Mouse (Mus musculus) liver, adult 2 months (tissue): ENCODE results near the gene Slc26a11. TPM values are rescaled to one million over a fixed set of nuclear protein-coding genes. Genes with fewer than 3 reads are reported as not detected.
A peak's percentile ranks its signal among the peaks of the same experiment; 100 is the strongest.

Experiments used
- DNase-seq: peaks from one replicate; pipeline ENCODE4 v3.0.0-alpha.2; 2011; ENCODE audit warnings: low read depth, low spot score; ENCODE audit errors: extremely low read depth
- H3K27ac ChIP-seq: fragments of 200-500 bp; replicated peaks from 2 replicates; pipeline ENCODE4 v1.5.1; 2012; ENCODE audit warnings: low read depth, mild to moderate bottlenecking, control low read depth, inconsistent platforms, low read length; ENCODE audit not compliant: insufficient read depth
- H3K27me3 ChIP-seq: fragments of 200-500 bp; 2 replicates; pipeline ENCODE4 v1.6.1; 2012; ENCODE audit warnings: mild to moderate bottlenecking, moderate library complexity, low read length, inconsistent platforms; ENCODE audit not compliant: control insufficient read depth, insufficient read depth
- H3K36me3 ChIP-seq: fragments of 200-500 bp; 2 replicates; pipeline ENCODE4 v1.6.1; 2012; ENCODE audit warnings: low read length, inconsistent platforms; ENCODE audit not compliant: control insufficient read depth, insufficient read depth
- H3K4me1 ChIP-seq: fragments of 200-500 bp; 2 replicates; pipeline ENCODE4 v1.6.1; 2011; ENCODE audit warnings: low read length; ENCODE audit not compliant: control insufficient read depth, insufficient read depth
- H3K4me3 ChIP-seq: fragments of 200-500 bp; 2 replicates; pipeline ENCODE4 v1.5.1; 2011; ENCODE audit warnings: low read depth, mild to moderate bottlenecking, control low read depth, low read length, moderate library complexity; ENCODE audit not compliant: insufficient read depth
- H3K79me2 ChIP-seq: fragments of 200-500 bp; 2 replicates; pipeline ENCODE4 v1.6.1; 2012; ENCODE audit warnings: inconsistent platforms, mild to moderate bottlenecking, low read length, moderate library complexity; ENCODE audit not compliant: control insufficient read depth, insufficient read depth
- H3K9ac ChIP-seq: fragments of 200-500 bp; 2 replicates; pipeline ENCODE4 v1.6.1; 2012; ENCODE audit warnings: low read depth, mild to moderate bottlenecking, control low read depth, inconsistent platforms, low read length
- CTCF ChIP-seq: fragments of 200-500 bp; IDR thresholded peaks from 2 replicates; pipeline ENCODE4 v1.5.1; 2011; ENCODE audit warnings: low read depth, low read length, control low read depth
- POLR2A ChIP-seq: fragments of 200-500 bp; IDR thresholded peaks from 2 replicates; pipeline ENCODE4 v1.6.1; 2011; ENCODE audit warnings: low read length, control low read depth; ENCODE audit not compliant: insufficient read depth; ENCODE audit errors: extremely low read depth
- WGBS: fragments of 180-500 bp; shearing (Covaris S2); methylation state at CpG from one replicate; pipeline ENCODE4 v1.1.7; 2018; 5-methylcytosine and 5-hydroxymethylcytosine counted together
- polyA plus RNA-seq: library from polyadenylated mRNA; depleted of rRNA; stranded (reverse); fragments of >200 nt; gene quantifications from 2 replicates; pipeline ENCODE4 v1.2.3, GENCODE M21; 2012; rRNA removed
- total RNA-seq: library from RNA; depleted of rRNA; stranded (reverse); fragments of >200 nt; gene quantifications from 2 replicates; pipeline ENCODE4 v1.2.3, GENCODE M21; 2014; rRNA removed

The Slc26a11 gene
- total and polyA plus RNA-seq, 2 experiments = 2.5 to 7.5 TPM

DNA sequence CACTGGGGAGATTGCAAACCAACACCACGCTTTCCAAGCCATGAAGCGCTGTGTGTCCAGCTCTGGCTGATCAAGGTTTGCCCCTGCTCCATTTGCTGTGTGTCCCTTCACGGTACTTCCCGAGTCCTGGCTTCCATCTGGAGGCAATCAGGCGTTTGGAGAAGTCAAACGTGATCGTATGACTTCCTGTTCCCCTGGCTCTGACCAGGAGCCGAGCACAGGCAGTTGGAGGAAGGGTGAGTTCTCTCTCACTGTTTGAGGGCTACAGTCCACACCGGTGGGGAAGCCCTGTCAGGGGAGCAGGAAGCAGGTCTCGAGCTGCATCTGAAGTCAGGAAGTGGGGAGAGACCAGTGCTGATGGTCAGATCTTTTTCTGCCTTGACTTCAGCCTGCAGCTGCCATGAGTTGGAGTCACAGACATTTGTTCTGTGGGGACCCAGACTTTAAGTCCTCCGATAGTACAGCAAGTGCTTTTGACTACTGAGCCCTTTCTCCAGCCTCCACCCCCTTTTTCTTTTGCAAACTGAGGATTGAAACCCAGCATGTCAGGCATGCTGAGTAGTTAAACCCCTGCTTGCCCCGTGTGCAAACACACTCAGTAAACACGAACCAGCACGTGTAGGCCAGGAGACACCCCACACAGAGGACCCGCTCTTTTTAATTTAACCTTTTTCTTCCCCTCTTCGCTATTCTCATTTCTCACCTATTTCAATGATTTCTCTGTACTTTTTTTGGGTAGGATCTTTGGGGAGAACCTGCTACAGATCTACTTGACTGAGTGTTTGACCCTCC lies 64.2 kb downstream of the Slc26a11 start:
- Histone ChIP-seq H3K79me2 (no peaks in the 10 kb centered on the region), H3K4me3 (no peak overlapping the region), H3K36me3 (peaks cover 68% of the 10 kb centered on the region), H3K4me1 (no peaks in the 10 kb centered on the region), H3K9ac (no peak overlapping the region), H3K27ac (no peak overlapping the region), H3K27me3 (no peaks in the 10 kb centered on the region)
- 66% methylated on average over 16 of the region's 16 CpGs for WGBS
- DNase-seq = no peak
- TF ChIP-seq CTCF = no peak
- TF ChIP-seq POLR2A = no peak

GRCm38 (mm10) chr11:119420426-119420825 lies 65.1 kb downstream of the Slc26a11 start:
- no peak overlapping the region for H3K9ac ChIP-seq
- H3K79me2 ChIP-seq = no peaks in the 10 kb centered on the region
- H3K27ac ChIP-seq = no peak overlapping the region
- 94% methylated on average over 5 of the region's 5 CpGs for WGBS
- no peaks in the 10 kb centered on the region for H3K4me1 ChIP-seq
- no peak for TF ChIP-seq POLR2A
- TF ChIP-seq CTCF = no peak
- no peaks in the 10 kb centered on the region for H3K27me3 ChIP-seq
- no peak overlapping the region for H3K4me3 ChIP-seq
- DNase-seq = no peak
- peaks cover 67% of the 10 kb centered on the region for H3K36me3 ChIP-seq

GRCm38 (mm10) chr11:119427431-119427830 lies 72.1 kb downstream of the Slc26a11 start:
- no peak overlapping the region for H3K4me3 ChIP-seq
- no peaks in the 10 kb centered on the region for H3K27me3 ChIP-seq
- no peak overlapping the region for H3K9ac ChIP-seq
- no peaks in the 10 kb centered on the region; the same call in 1 of the 2 replicates for H3K79me2 ChIP-seq
- 90% methylated on average over 6 of the region's 6 CpGs for WGBS
- H3K27ac ChIP-seq = no peak overlapping the region
- no peak for DNase-seq
- TF ChIP-seq CTCF (no peak), POLR2A (no peak)
- H3K36me3 ChIP-seq = peaks cover 65% of the 10 kb centered on the region
- no peaks in the 10 kb centered on the region for H3K4me1 ChIP-seq

- Histone ChIP-seq H3K36me3 (peaks cover 67% of the 10 kb centered on the region), H3K4me3 (no peak overlapping the region), H3K4me1 (no peaks in the 10 kb centered on the region), H3K27ac (no peak overlapping the region), H3K9ac (no peak overlapping the region), H3K79me2 (no peaks in the 10 kb centered on the region; the same call in 1 of the 2 replicates), H3K27me3 (no peaks in the 10 kb centered on the region)
- 96% methylated on average over 5 of the region's 5 CpGs for WGBS
- no peak for DNase-seq
- TF ChIP-seq CTCF (no peak), POLR2A (no peak)
Observed at GRCm38 (mm10) chr11:119427986-119428385, 72.6 kb downstream of the Slc26a11 start.

DNA sequence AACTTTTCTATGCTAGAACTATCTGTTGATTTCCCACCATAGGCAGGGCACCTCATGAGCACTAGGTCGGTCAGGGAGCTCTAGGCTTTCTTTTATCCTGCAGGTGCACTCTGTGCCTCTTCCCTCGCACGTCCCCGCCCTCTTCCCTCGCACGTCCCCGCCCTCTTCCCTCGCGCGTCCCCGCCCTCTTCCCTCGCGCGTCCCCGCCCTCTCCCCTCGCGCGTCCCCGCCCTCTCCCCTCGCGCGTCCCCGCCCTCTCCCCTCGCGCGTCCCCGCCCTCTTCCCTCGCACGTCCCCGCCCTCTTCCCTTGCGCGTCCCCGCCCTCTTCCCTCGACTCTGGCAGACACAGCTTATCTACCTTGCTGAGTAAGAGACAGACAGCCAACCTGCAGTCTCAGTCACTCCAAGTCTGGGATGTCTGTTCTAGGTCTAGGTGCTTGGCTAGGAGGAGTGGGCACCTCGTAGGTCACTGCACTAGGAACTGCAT lies 73.3 kb downstream of the Slc26a11 start:
- peak; percentile 67 for DNase-seq
- 20% methylated on average over 21 of the region's 35 CpGs for WGBS
- Histone ChIP-seq H3K79me2 (no peaks in the 10 kb centered on the region; the same call in 1 of the 2 replicates), H3K4me1 (no peaks in the 10 kb centered on the region), H3K27ac (no peak overlapping the region), H3K27me3 (no peaks in the 10 kb centered on the region), H3K36me3 (peaks cover 71% of the 10 kb centered on the region), H3K9ac (no peak overlapping the region), H3K4me3 (no peak overlapping the region)
- no peak for TF ChIP-seq POLR2A
- TF ChIP-seq CTCF = no peak

Other genes starting within 250 kb of the Slc26a11 start
- gene Tbc1d16, start 127.1 kb upstream of the Slc26a11 start, total RNA-seq = 4.6 and 5.5 TPM in 2 replicates
- gene Tbc1d16, start 127.1 kb upstream of the Slc26a11 start, polyA plus RNA-seq = 8.5 and 9.5 TPM in 2 replicates
- gene Ccdc40, start 127.0 kb upstream of the Slc26a11 start, total RNA-seq = 0.07 and 0.09 TPM in 2 replicates
- 0.04 TPM in 1 of 2 replicates, not detected in the other for gene Ccdc40, start 127.0 kb upstream of the Slc26a11 start, polyA plus RNA-seq
- gene Gaa, start 87.7 kb upstream of the Slc26a11 start, total RNA-seq = 22.4 and 49.3 TPM in 2 replicates
- gene Gaa, start 87.7 kb upstream of the Slc26a11 start, polyA plus RNA-seq = 108 and 119 TPM in 2 replicates
- gene Eif4a3, start 55.5 kb upstream of the Slc26a11 start, total RNA-seq = 57.3 and 64.2 TPM in 2 replicates
- gene Eif4a3, start 55.5 kb upstream of the Slc26a11 start, polyA plus RNA-seq = 49.8 and 61.5 TPM in 2 replicates
- gene Card14, start 47.8 kb upstream of the Slc26a11 start, total RNA-seq = 0.09 and 0.20 TPM in 2 replicates
- gene Card14, start 47.8 kb upstream of the Slc26a11 start, polyA plus RNA-seq = 0.10 and 0.22 TPM in 2 replicates
- 2.1 and 2.6 TPM in 2 replicates for gene Sgsh, start within 50 bp of the Slc26a11 start, total RNA-seq
- 8.7 and 11.9 TPM in 2 replicates for gene Sgsh, start within 50 bp of the Slc26a11 start, polyA plus RNA-seq
- 43.4 and 43.5 TPM in 2 replicates for gene Rnf213, start 37.5 kb downstream of the Slc26a11 start, total RNA-seq
- 11.1 and 16.9 TPM in 2 replicates for gene Rnf213, start 37.5 kb downstream of the Slc26a11 start, polyA plus RNA-seq
- 2.3 and 2.6 TPM in 2 replicates for gene Endov, start 135.8 kb downstream of the Slc26a11 start, total RNA-seq
- 8.7 and 9.8 TPM in 2 replicates for gene Endov, start 135.8 kb downstream of the Slc26a11 start, polyA plus RNA-seq
- gene Nptx1, start 192.2 kb downstream of the Slc26a11 start, total RNA-seq = 0.07 and 0.09 TPM in 2 replicates
- 0.09 and 0.15 TPM in 2 replicates for gene Nptx1, start 192.2 kb downstream of the Slc26a11 start, polyA plus RNA-seq
- gene Rptor, start 247.3 kb downstream of the Slc26a11 start, total RNA-seq = 11.2 and 17.7 TPM in 2 replicates
- gene Rptor, start 247.3 kb downstream of the Slc26a11 start, polyA plus RNA-seq = 18.4 and 18.6 TPM in 2 replicates